Mouse (Mus musculus): Measurements from ENCODE around the gene Olfr698.
"Not testable (repeated sequence)": the region's sequence is repeated elsewhere in the genome, so short reads cannot be mapped to it uniquely, and the experiment has no call there.

- not testable (repeated sequence) for TF ChIP-seq GATA1, TAL1 (IDR thresholded peaks at IDR 0.05; ENCODE audit: low read length)
These were observed 47.5 kb downstream of the Olfr698 start for GRCm38 (mm10) chr7:106707705-106708104.
